Mouse (Mus musculus) limb, embryonic 10.5 days (tissue): Measurements from ENCODE around the gene Hemk1. TPM values are rescaled to one million over a fixed set of nuclear protein-coding genes. Genes with fewer than 3 reads are reported as not detected.
"Not testable (repeated sequence)": the region's sequence is repeated elsewhere in the genome, so short reads cannot be mapped to it uniquely, and the experiment has no call there.

ENCODE experiments used
- DNase-seq: peaks from one replicate; pipeline ENCODE4 v3.0.0-alpha.2; 2017; ENCODE audit warnings: low spot score
- H3K27ac ChIP-seq: fragments of 300-500 bp; sonication (generic); 2 replicates; pipeline ENCODE4 v1.5.1; 2016; ENCODE audit warnings: mild to moderate bottlenecking
- H3K27me3 ChIP-seq: fragments of 300-500 bp; sonication (generic); 2 replicates; pipeline ENCODE4 v1.6.1; 2016; ENCODE audit warnings: low read depth, mild to moderate bottlenecking; ENCODE audit not compliant: poor library complexity, severe bottlenecking
- H3K36me3 ChIP-seq: fragments of 300-500 bp; sonication (generic); 2 replicates; pipeline ENCODE4 v1.6.1; 2016; ENCODE audit warnings: mild to moderate bottlenecking, moderate library complexity
- H3K4me1 ChIP-seq: fragments of 300-500 bp; sonication (generic); 2 replicates; pipeline ENCODE4 v1.6.1; 2016
- H3K4me3 ChIP-seq: fragments of 300-500 bp; sonication (generic); 2 replicates; pipeline ENCODE4 v1.5.1; 2016; ENCODE audit warnings: mild to moderate bottlenecking, moderate library complexity
- H3K9me3 ChIP-seq: fragments of 300-500 bp; sonication (generic); replicated peaks from 2 replicates; pipeline ENCODE4 v1.6.1; 2016; ENCODE audit warnings: mild to moderate bottlenecking
- WGBS: fragments of 180-500 bp; shearing (Covaris S2); methylation state at CpG from one replicate; pipeline ENCODE4 v1.1.7; 2016; 5-methylcytosine and 5-hydroxymethylcytosine counted together
- polyA plus RNA-seq: library from polyadenylated mRNA; unstranded; fragments of >200 nt; fragmentation: Nextera tagmentation; extraction: Ambion mirVana; gene quantifications from 2 replicates; pipeline ENCODE4 v1.2.1, GENCODE M21; 2016

Gene Hemk1
- polyA plus RNA-seq, 1 experiment from 2014 or later: 12.2 TPM

GRCm38 (mm10) chr9:107312811-107313584, 25.2 kb downstream of the Hemk1 start:
- Histone ChIP-seq H3K4me3 (no peak overlapping the region), H3K4me1 (0 out of 2 replicates have a peak, but pooled peaks cover 6% of the 10 kb centered on the region), H3K36me3 (no peaks in the 10 kb centered on the region), H3K9me3 (no peaks in the 10 kb centered on the region), H3K27me3 (no peaks in the 10 kb centered on the region), H3K27ac (no peak overlapping the region)
- 73% methylated on average over 10 of the region's 10 CpGs for WGBS
- no peak for DNase-seq

- Histone ChIP-seq H3K27me3 (no peaks in the 10 kb centered on the region), H3K4me1 (peaks cover 17% of the 10 kb centered on the region), H3K36me3 (no peaks in the 10 kb centered on the region), H3K27ac (no peak overlapping the region), H3K4me3 (no peak overlapping the region), H3K9me3 (no peaks in the 10 kb centered on the region)
- DNase-seq: no peak
- 69% methylated on average over 5 of the region's 5 CpGs for WGBS
Observed at GRCm38 (mm10) chr9:107309600-107309999, 28.6 kb downstream of the Hemk1 start.

- Histone ChIP-seq H3K27me3 (no peaks in the 10 kb centered on the region), H3K4me3 (no peak overlapping the region), H3K36me3 (no peaks in the 10 kb centered on the region), H3K4me1 (peaks cover 17% of the 10 kb centered on the region), H3K9me3 (no peaks in the 10 kb centered on the region), H3K27ac (no peak overlapping the region)
- DNase-seq: no peak
- WGBS: 70% methylated on average over 9 of the region's 9 CpGs
Observed at GRCm38 (mm10) chr9:107309171-107309570, 29.0 kb downstream of the Hemk1 start.

GRCm38 (mm10) chr9:107308346-107309000, 29.7 kb downstream of the Hemk1 start:
- H3K4me3 ChIP-seq: no peak overlapping the region
- H3K36me3 ChIP-seq: no peaks in the 10 kb centered on the region
- WGBS: 83% methylated on average over 9 of the region's 9 CpGs
- no peaks in the 10 kb centered on the region for H3K27me3 ChIP-seq
- H3K27ac ChIP-seq: no peak overlapping the region
- DNase-seq: no peak
- peaks cover 17% of the 10 kb centered on the region for H3K4me1 ChIP-seq
- no peaks in the 10 kb centered on the region for H3K9me3 ChIP-seq

- Histone ChIP-seq H3K36me3 (no peaks in the 10 kb centered on the region), H3K27me3 (no peaks in the 10 kb centered on the region), H3K9me3 (no peaks in the 10 kb centered on the region), H3K27ac (no peak overlapping the region), H3K4me1 (peaks cover 14% of the 10 kb centered on the region), H3K4me3 (no peak overlapping the region)
- no peak for DNase-seq
- WGBS: 73% methylated on average over 12 of the region's 12 CpGs
Observed at GRCm38 (mm10) chr9:107307886-107308285, 30.3 kb downstream of the Hemk1 start.

GRCm38 (mm10) chr9:107307099-107307872, 30.9 kb downstream of the Hemk1 start:
- peaks cover 10% of the 10 kb centered on the region for H3K4me1 ChIP-seq
- no peak overlapping the region for H3K27ac ChIP-seq
- H3K9me3 ChIP-seq: no peaks in the 10 kb centered on the region
- WGBS: 93% methylated on average over 11 of the region's 11 CpGs
- no peaks in the 10 kb centered on the region for H3K27me3 ChIP-seq
- no peaks in the 10 kb centered on the region for H3K36me3 ChIP-seq
- DNase-seq: no peak
- H3K4me3 ChIP-seq: no peak overlapping the region

GRCm38 (mm10) chr9:107306673-107307072, 31.5 kb downstream of the Hemk1 start:
- H3K9me3 ChIP-seq, H3K4me3 ChIP-seq, H3K36me3 ChIP-seq, DNase-seq, H3K27ac ChIP-seq, H3K27me3 ChIP-seq: not testable (repeated sequence)
- WGBS: 88% methylated on average over 1 of the region's 1 CpGs
- H3K4me1 ChIP-seq: peaks cover 10% of the 10 kb centered on the region

GRCm38 (mm10) chr9:107305601-107306542, 32.3 kb downstream of the Hemk1 start:
- WGBS: 55% methylated on average over 13 of the region's 13 CpGs
- H3K9me3 ChIP-seq: no peaks in the 10 kb centered on the region
- H3K27me3 ChIP-seq: no peaks in the 10 kb centered on the region
- H3K36me3 ChIP-seq: peaks cover 8% of the 10 kb centered on the region
- DNase-seq: no peak
- peak overlapping the region; percentile 50 for H3K27ac ChIP-seq
- H3K4me1 ChIP-seq: peaks cover 10% of the 10 kb centered on the region
- H3K4me3 ChIP-seq: no peak overlapping the region

- Histone ChIP-seq H3K27ac (0 out of 2 replicates have a peak overlapping the region, but pooled peaks have one; percentile 50), H3K27me3 (no peaks in the 10 kb centered on the region), H3K4me1 (peaks cover 10% of the 10 kb centered on the region), H3K36me3 (peaks cover 14% of the 10 kb centered on the region), H3K9me3 (no peaks in the 10 kb centered on the region), H3K4me3 (no peak overlapping the region)
- DNase-seq: no peak
- 80% methylated on average over 4 of the region's 4 CpGs for WGBS
Observed at GRCm38 (mm10) chr9:107305012-107305411, 33.1 kb downstream of the Hemk1 start.

GRCm38 (mm10) chr9:107304383-107304782, 33.8 kb downstream of the Hemk1 start:
- H3K27me3 ChIP-seq: no peaks in the 10 kb centered on the region
- no peak overlapping the region for H3K27ac ChIP-seq
- no peak for DNase-seq
- no peak overlapping the region for H3K4me3 ChIP-seq
- WGBS: 94% methylated on average over 3 of the region's 3 CpGs
- peaks cover 10% of the 10 kb centered on the region for H3K4me1 ChIP-seq
- H3K9me3 ChIP-seq: no peaks in the 10 kb centered on the region
- peaks cover 14% of the 10 kb centered on the region for H3K36me3 ChIP-seq

- Histone ChIP-seq H3K27ac (no peak overlapping the region), H3K9me3 (no peaks in the 10 kb centered on the region), H3K4me3 (no peak overlapping the region), H3K4me1 (peaks cover 13% of the 10 kb centered on the region), H3K36me3 (peaks cover 14% of the 10 kb centered on the region), H3K27me3 (no peaks in the 10 kb centered on the region)
- WGBS: 89% methylated on average over 5 of the region's 5 CpGs
- DNase-seq: no peak
Observed at GRCm38 (mm10) chr9:107303900-107304299, 34.2 kb downstream of the Hemk1 start.
